Mouse (Mus musculus) spleen, adult 18-20 months (tissue): Measurements from ENCODE around the gene AI661453.
A peak's percentile ranks its signal among the peaks of the same experiment; 100 is the strongest.
"Not testable (repeated sequence)": the region's sequence is repeated elsewhere in the genome, so short reads cannot be mapped to it uniquely, and the experiment has no call there.

Experiments
- DNase-seq, 2 experiments: peaks; one replicate each; pipeline ENCODE4 v3.0.0; 2022; ENCODE audit warnings: mixed read lengths in 2 of 2

The AI661453 gene

GRCm38 (mm10) chr17:47436156-47436906 is at the start of gene AI661453:
AI661453 (plus strand) TSS chr17:47436615.
- DNase-seq: no peak

- DNase-seq: peak in 1 of 2 experiments; percentile 44
These were observed 49.8 kb upstream of the AI661453 start for GRCm38 (mm10) chr17:47386649-47387048.

- DNase-seq: peak in 1 of 2 experiments; percentile 24
These were observed 42.1 kb upstream of the AI661453 start for GRCm38 (mm10) chr17:47394223-47394869.

DNA sequence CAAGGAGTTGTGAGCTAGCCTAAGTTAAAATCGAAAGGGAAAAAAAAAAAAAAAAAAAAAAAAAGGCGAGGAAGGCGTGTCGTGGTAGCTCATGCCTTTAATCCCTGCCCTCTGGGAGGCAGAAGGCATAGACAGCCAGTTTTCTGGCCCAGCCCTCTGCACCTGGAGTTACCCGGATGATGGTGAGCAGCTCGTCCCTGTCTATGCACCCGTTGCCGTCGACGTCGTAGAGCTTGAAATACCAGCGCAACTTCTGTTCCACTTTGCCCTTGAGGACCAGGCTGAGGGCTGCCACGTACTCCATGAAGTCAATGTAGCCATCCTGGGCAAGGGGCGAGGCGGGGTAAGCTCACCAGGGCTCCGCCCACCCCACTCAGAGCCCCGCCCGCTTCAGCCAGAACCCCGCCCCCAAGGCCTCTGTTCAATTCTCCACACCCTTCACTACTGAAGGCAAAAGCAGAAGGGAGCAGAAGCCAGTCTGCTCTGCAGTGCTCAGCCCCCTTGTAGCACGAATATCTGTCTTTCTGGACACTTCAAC is 41.0 kb upstream of the AI661453 start:
- DNase-seq: peak; percentile 13 to 49

GRCm38 (mm10) chr17:47399091-47399490 is 37.3 kb upstream of the AI661453 start:
- no peak for DNase-seq

- no peak for DNase-seq
These were observed 36.0 kb upstream of the AI661453 start, which contains the start of gene Guca1a for GRCm38 (mm10) chr17:47400451-47400850. Guca1a (minus strand) TSS chr17:47400584.

DNA sequence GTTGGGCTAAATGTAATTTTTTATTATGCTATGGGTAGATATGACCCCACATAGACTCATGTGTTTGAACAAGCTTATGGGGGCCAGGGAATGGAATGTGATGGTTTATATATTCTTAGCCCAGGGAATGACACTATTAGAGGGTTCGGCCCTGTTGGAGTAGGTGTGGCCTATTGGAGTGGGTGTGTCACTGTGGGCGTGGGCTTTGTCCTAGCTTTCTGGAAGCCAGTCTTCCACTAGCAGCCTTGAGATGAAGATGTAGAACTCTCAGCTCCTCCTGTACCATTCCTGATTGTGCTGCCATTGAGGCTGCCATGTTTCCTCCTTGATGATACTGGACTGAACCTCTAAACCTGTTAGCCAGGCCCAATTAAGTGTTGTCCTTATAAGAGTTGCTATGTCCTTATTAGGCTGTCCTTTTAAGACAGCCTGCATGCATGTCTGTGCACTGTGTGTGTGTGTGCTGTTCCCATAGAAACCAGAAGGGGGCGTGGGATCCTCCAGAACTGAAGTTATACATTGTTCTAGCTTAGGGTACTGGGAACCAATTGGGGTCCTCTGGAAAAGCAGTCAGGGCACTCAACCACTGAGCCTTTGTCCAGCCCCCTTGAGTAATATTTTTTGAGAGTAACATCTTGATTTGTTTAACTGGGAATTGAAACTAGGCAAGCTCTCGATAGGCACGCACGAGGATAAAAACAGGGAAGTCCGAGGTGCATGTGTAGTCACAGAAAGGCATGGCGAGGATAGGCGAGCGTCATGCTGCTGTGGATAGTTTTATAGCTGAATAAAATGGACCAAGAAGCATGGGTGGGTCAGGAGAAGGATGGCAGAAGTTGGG is 28.5 kb upstream of the AI661453 start:
- no peak for DNase-seq

DNA sequence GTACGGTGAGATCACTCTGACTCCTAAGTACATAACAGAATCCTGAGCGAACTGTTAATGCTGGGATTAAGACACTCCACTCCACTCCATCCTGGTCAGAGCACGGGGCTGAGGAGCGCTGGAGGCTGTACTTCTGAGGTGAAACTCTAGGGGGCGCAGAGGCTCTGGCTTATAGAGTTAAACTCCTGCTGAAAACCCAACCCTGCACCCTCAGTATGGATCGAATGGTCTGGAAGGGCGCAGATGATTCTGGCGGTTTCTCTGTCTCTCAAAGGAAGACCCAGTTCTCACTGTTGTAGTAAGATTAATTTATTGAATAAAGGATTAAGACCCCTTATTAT is 27.9 kb upstream of the AI661453 start:
- DNase-seq: peak in 1 of 2 experiments; percentile 57

GRCm38 (mm10) chr17:47409897-47410861 is 26.2 kb upstream of the AI661453 start:
- DNase-seq: peak in 1 of 2 experiments; percentile 22

- no peak for DNase-seq
These were observed 16.2 kb upstream of the AI661453 start for GRCm38 (mm10) chr17:47420195-47420594.

GRCm38 (mm10) chr17:47421566-47421965 is 14.8 kb upstream of the AI661453 start:
- DNase-seq: no peak

DNA sequence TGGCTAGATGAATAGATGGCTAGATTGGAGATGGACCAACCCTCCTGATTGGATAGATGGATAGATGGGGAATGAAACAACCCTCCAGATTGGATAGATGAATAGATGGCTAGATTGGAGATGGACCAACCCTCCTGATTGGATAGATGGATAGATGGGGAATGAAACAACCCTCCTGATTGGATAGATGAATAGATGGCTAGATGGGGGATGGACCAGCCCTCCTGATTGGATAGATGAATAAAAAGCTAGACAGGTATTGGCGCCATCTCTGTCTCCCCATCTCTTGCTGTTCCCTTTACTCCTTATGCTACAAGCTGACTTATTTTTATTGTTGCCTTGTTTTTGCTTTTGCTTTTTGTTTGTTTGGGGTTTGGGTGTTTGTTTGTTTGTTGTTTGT is 13.8 kb upstream of the AI661453 start:
- not testable (repeated sequence) for DNase-seq

GRCm38 (mm10) chr17:47424186-47424585 is 12.2 kb upstream of the AI661453 start:
- no peak for DNase-seq

GRCm38 (mm10) chr17:47427316-47427715 is 9.1 kb upstream of the AI661453 start:
- DNase-seq: no peak

GRCm38 (mm10) chr17:47428831-47429304 is 7.5 kb upstream of the AI661453 start:
- no peak for DNase-seq

GRCm38 (mm10) chr17:47430815-47431214 is 5.6 kb upstream of the AI661453 start:
- no peak for DNase-seq

GRCm38 (mm10) chr17:47436907-47437547 is 612 bp downstream of the AI661453 start, which contains the start of gene 1700001C19Rik:
1700001C19Rik (minus strand) TSS chr17:47437376.
- no peak for DNase-seq

DNA sequence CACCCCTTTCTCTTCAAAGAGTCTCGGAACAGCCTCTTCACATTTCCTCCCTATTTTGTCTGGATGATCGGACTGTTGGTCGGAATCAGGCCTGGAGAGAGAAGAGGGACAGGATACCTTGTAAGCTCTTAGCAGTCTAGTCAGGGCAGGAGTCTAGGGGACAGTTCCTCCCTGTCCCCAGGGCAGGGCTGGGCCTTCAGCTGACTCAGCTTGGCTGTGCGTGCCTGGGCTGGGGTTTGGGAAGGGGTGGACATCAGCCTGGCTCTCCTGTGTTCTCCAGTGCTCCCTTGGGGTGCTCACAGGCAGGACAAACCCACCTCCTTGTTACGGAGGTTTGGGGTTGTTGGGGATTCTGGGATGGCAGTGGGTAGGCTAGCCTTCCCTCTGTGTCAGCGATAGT is 2.2 kb downstream of the AI661453 start:
- DNase-seq: no peak

DNA sequence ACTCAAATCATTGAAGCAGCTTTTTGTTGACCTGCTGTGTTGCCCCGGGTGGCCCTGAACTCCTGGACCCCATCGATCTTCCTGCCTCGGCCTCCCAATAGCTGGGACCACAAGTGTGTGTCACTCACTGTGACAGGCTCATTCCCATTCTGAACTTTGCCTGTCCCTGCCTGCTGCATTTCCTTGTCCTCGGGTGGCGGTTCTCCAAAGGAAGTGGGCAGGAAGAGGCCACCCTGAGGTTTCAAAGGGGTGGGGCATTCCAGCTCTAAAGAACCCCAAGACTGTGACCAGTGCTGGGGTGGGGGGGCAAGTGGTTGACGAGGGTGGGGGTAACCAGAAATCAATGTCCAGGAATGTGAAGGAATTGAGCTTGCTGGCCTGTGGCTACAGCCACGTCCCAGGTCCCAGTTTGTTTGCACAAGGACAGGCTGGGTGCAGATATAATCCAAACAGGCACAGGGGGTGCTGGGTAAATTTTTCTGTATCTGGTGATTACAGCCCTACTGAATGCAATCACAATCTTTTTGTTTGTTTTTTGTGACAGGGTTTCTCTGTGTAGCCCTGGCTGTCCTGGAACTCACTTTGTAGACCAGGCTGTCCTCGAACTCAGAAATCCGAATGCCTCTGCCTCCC is 3.1 kb downstream of the AI661453 start:
- no peak for DNase-seq

DNA sequence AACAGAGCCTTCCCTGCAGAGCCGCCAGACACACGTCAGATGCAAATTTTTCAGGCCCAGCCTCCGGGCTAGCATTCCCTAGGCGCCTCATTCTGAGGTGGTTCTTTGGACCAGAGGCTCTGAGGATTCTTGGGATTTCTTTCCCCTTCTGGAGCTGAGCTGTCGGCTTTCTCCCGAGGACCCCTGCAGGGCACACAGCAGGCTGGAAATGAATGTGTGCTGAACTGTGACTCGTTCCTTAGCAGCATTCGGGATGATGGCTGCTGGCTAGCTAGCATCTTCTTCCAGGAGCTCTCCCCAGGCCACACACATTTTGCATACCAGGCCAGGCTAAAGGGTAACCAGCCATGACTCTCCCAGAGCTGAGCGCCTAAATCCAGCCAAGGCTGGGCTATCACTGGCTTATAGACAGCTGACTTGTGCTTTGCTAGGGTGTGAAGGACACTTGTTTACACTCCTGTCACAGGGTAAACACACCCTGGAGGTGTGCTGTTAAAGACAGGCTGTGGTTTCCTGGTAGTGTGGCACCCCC is 4.0 kb downstream of the AI661453 start:
- DNase-seq: no peak
